Mouse (Mus musculus) megakaryocyte-erythroid progenitor cell, adult 5-6 weeks (primary cell): Measurements from ENCODE around the gene Ccdc40. TPM values are rescaled to one million over a fixed set of nuclear protein-coding genes. Genes with fewer than 3 reads are reported as not detected.
"Not testable (repeated sequence)": the region's sequence is repeated elsewhere in the genome, so short reads cannot be mapped to it uniquely, and the experiment has no call there.

Experiments used
- ATAC-seq: replicated peaks from 2 replicates; pipeline ENCODE4 v1.8.0; 2016; ENCODE audit warnings: mild to moderate bottlenecking, inconsistent platforms; ENCODE audit not compliant: severe bottlenecking, poor library complexity, low FRiP score, low TSS enrichment
- total RNA-seq, 2 experiments: library from RNA; stranded (forward) in 1 of 2; stranded (reverse) in 1 of 2; fragments of 200-1000, 215-1000 nt in 1 of 2; fragments of >200 nt in 1 of 2; fragmentation: Nextera tagmentation in 1 of 2; gene quantifications; 2 replicates each; pipeline ENCODE4 v1.2.3; 2014 to 2017

Gene Ccdc40
- total RNA-seq, 2 experiments from 2014 or later, result 4.3 to 6.4 TPM

GRCm38 (mm10) chr11:119267768-119268556 is 39.6 kb downstream of the Ccdc40 start, which contains the start of gene Gaa:
Gaa (plus strand) TSS chr11:119267887.
- peak; percentile 92 for ATAC-seq

- ATAC-seq, result no peak
These were observed 40.3 kb downstream of the Ccdc40 start for GRCm38 (mm10) chr11:119268557-119269195.

GRCm38 (mm10) chr11:119272492-119272891 is 44.1 kb downstream of the Ccdc40 start:
- ATAC-seq, result not testable (repeated sequence)

GRCm38 (mm10) chr11:119273186-119273930 is 45.0 kb downstream of the Ccdc40 start:
- ATAC-seq, result peak; percentile 38

GRCm38 (mm10) chr11:119281030-119281429 is 52.7 kb downstream of the Ccdc40 start:
- ATAC-seq, result no peak

GRCm38 (mm10) chr11:119285791-119286527 is 57.6 kb downstream of the Ccdc40 start:
- no peak; the same call in 1 of the 2 replicates for ATAC-seq

GRCm38 (mm10) chr11:119287207-119287992 is 59.0 kb downstream of the Ccdc40 start:
- ATAC-seq, result no peak

GRCm38 (mm10) chr11:119292861-119293260 is 64.5 kb downstream of the Ccdc40 start:
- ATAC-seq, result not testable (repeated sequence)

GRCm38 (mm10) chr11:119297996-119298395 is 69.6 kb downstream of the Ccdc40 start:
- no peak for ATAC-seq

GRCm38 (mm10) chr11:119298917-119299316 is 70.5 kb downstream of the Ccdc40 start:
- no peak for ATAC-seq

- ATAC-seq, result peak; percentile 89
These were observed 71.2 kb downstream of the Ccdc40 start, which contains the start of gene Eif4a3 for GRCm38 (mm10) chr11:119299391-119300245. Eif4a3 (minus strand) TSS chr11:119300089.

GRCm38 (mm10) chr11:119300246-119300935 is 72.0 kb downstream of the Ccdc40 start:
- peak; percentile 56 for ATAC-seq

GRCm38 (mm10) chr11:119300986-119301385 is 72.6 kb downstream of the Ccdc40 start:
- ATAC-seq, result no peak

- ATAC-seq, result peak; percentile 69
These were observed 76.7 kb downstream of the Ccdc40 start for GRCm38 (mm10) chr11:119304904-119305712.

- ATAC-seq, result no peak
These were observed 78.6 kb downstream of the Ccdc40 start for GRCm38 (mm10) chr11:119306762-119307657.

GRCm38 (mm10) chr11:119307658-119307867 is 79.2 kb downstream of the Ccdc40 start, which contains the start of gene Card14:
Card14 (plus strand) TSS chr11:119307768.
- ATAC-seq, result no peak
